Mouse (Mus musculus) heart, embryonic 14.5 days (tissue): Measurements from ENCODE around the gene Ephb3. TPM values are rescaled to one million over a fixed set of nuclear protein-coding genes. Genes with fewer than 3 reads are reported as not detected.

Experiments used
- ATAC-seq: fragments of 200-750 bp; cut with Nextera tagmentation; 2 replicates; pipeline ENCODE4 v1.8.0; 2017; ENCODE audit warnings: low read depth, moderate TSS enrichment; ENCODE audit not compliant: insufficient number of reproducible peaks, insufficient read depth, low FRiP score
- H3K27ac ChIP-seq, 2 experiments: fragments of 200-500 bp in 1 of 2; fragments of 300-500 bp in 1 of 2; sonication (generic) in 1 of 2; replicated peaks in 1 of 2; 2 replicates each; pipeline ENCODE4 v1.5.1; 2012 to 2014; ENCODE audit warnings: low read depth in 2 of 2, low read length in 2 of 2, control low read depth in 1 of 2, mild to moderate bottlenecking in 1 of 2, mixed read lengths in 1 of 2; ENCODE audit not compliant: control insufficient read depth in 1 of 2, insufficient read depth in 1 of 2
- H3K27me3 ChIP-seq: fragments of 300-500 bp; sonication (generic); 2 replicates; pipeline ENCODE4 v1.6.1; 2014; ENCODE audit warnings: mild to moderate bottlenecking, low read length, control low read depth; ENCODE audit not compliant: control insufficient read depth, insufficient read depth
- H3K36me3 ChIP-seq: fragments of 300-500 bp; sonication (generic); 2 replicates; pipeline ENCODE4 v1.6.1; 2014; ENCODE audit warnings: mild to moderate bottlenecking, control low read depth, low read length, mixed read lengths; ENCODE audit not compliant: control insufficient read depth, insufficient read depth
- H3K4me1 ChIP-seq, 2 experiments: fragments of 200-500 bp in 1 of 2; fragments of 300-500 bp in 1 of 2; sonication (generic) in 1 of 2; 2 replicates each; pipeline ENCODE4 v1.6.1; 2012 to 2014; ENCODE audit warnings: low read length in 2 of 2, control low read depth in 1 of 2, mixed read lengths in 1 of 2; ENCODE audit not compliant: control insufficient read depth in 2 of 2, insufficient read depth in 2 of 2
- H3K4me2 ChIP-seq: fragments of 300-500 bp; sonication (generic); 2 replicates; pipeline ENCODE4 v1.6.1; 2014; ENCODE audit warnings: mild to moderate bottlenecking, low read length
- H3K4me3 ChIP-seq, 2 experiments: fragments of 200-500 bp in 1 of 2; fragments of 300-500 bp in 1 of 2; sonication (generic) in 1 of 2; 2 replicates each; pipeline ENCODE4 v1.5.1; 2012 to 2014; ENCODE audit warnings: low read length in 2 of 2, mild to moderate bottlenecking in 2 of 2, control low read depth in 1 of 2, low read depth in 1 of 2, moderate library complexity in 1 of 2; ENCODE audit not compliant: control insufficient read depth in 1 of 2, insufficient read depth in 1 of 2
- H3K9ac ChIP-seq: fragments of 300-500 bp; sonication (generic); 2 replicates; pipeline ENCODE4 v1.6.1; 2014; ENCODE audit warnings: mild to moderate bottlenecking, low read length
- H3K9me3 ChIP-seq: fragments of 300-500 bp; sonication (generic); 2 replicates; pipeline ENCODE4 v1.6.1; 2016; ENCODE audit warnings: low read length, control low read depth; ENCODE audit not compliant: control insufficient read depth
- WGBS: fragments of 180-500 bp; shearing (Covaris S2); extraction: QIAGEN DNeasy Blood & Tissue Kit; methylation state at CpG from one replicate; pipeline ENCODE4 v1.1.7; 2014; 5-methylcytosine and 5-hydroxymethylcytosine counted together
- polyA plus RNA-seq: library from polyadenylated mRNA; unstranded; fragments of >200 nt; fragmentation: Nextera tagmentation; extraction: Ambion mirVana; gene quantifications from 2 replicates; pipeline ENCODE4 v1.2.1, GENCODE M21; 2014

Gene Ephb3
- polyA plus RNA-seq, 1 experiment from 2014 or later: 13.6 TPM

DNA sequence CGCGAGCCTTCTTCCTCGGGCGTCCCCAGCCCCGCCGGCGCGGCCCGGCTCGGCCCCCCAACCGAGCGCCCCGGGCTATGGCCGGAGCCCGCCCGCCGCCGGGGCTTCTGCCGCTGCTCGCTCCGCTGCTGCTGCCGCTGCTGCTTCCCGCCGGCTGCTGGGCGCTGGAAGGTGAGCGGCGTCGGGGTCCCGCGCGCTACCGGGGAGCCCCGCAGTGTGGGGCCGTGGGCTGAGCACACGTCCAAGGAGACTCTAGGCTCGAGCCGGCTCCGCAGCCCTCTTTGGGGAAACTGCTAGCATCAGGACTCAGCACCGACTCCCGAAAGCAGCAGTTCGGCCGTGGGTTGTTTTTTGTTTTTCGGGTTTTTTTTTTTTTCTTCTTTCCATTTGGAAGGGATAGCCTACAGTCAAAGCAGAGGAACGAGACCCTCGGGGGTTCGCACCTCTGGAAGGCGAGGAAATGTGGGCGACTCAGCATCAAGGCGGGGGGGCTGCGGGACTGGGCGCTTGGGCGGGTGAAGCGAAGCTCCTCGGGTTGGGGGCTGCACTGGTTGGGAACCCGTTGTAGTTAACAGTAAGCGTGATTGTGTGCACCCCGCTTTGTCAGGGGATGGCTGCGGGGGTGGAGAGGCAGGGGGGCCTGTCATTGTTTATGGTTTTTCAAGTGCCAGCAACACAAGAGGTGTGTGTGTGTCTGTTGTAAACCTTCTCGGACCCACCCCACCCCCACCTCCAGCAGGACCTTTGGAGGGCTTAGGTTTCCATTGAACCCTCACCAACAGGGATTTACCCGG is 735 bp downstream of the Ephb3 start:
- Histone ChIP-seq H3K4me3 (peak overlapping the region; percentile 76 to 78), H3K27me3 (no peaks in the 10 kb centered on the region), H3K9me3 (no peaks in the 10 kb centered on the region), H3K27ac (peak overlapping the region; percentile 72 to 85), H3K36me3 (no peaks in the 10 kb centered on the region), H3K4me2 (peak overlapping the region; percentile 77), H3K4me1 (peaks cover 21 to 37% of the 10 kb centered on the region in 2 experiments), H3K9ac (peak overlapping the region; percentile 89)
- ATAC-seq: no peak
- WGBS: under 1% methylated on average over 54 of the region's 60 CpGs

DNA sequence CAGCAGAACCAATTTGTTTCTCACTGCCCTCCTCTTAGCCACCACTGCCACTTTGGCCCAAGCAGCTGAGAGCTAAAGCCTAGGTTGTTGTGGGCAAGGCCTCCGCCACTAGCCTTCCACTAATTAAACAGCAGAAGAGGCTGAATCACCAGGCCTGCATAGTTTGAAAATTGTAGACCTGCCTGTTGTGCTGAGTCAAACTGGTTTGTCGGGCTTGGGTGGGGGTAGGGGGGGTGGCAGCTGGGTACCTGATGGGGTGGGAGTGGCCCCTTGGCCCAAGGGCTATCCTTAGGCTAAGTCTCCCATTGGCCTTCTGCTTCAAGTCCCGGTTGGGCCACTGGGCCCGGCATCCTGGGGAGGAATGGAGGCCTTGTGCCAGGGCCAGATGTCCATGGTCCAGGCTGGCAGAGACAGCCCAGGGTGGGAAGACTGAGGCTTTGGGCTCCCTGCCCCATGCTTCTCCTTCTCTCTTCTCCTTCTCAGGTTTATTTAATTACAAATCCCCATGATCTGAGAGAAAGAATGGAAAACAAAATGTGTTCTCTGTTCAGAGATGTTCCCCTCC is 3.5 kb downstream of the Ephb3 start:
- 71% methylated on average over 4 of the region's 4 CpGs for WGBS
- Histone ChIP-seq H3K4me1 (peaks cover 36 to 53% of the 10 kb centered on the region in 2 experiments), H3K9me3 (no peaks in the 10 kb centered on the region), H3K4me3 (no peak overlapping the region), H3K4me2 (peak overlapping the region; percentile 77), H3K27ac (no peak overlapping the region), H3K9ac (peak overlapping the region; percentile 89), H3K36me3 (peaks cover 5% of the 10 kb centered on the region; the same call in 1 of the 2 replicates), H3K27me3 (no peaks in the 10 kb centered on the region)
- ATAC-seq: no peak

DNA sequence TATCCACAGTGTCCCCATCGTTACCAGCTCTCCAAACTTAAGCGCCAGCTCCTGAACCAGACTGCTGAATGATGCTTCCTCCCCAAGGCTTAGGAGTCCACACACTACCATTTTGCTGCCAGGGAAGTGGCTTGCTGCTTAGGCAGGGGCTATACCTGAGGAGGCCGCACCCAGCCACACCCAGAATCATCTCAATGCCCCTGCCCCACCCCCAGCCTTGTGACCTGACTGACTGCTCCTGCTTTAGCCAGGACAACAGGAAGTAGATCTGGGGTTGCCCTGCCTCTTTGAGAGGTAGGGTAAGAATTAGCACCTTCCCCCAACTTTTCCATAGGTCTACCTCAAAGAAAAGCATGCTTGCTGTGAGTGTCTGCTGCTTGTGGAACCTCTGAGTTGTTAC is 4.7 kb downstream of the Ephb3 start:
- no peaks in the 10 kb centered on the region for H3K9me3 ChIP-seq
- no peak overlapping the region for H3K4me2 ChIP-seq
- H3K9ac ChIP-seq: no peak overlapping the region
- H3K4me1 ChIP-seq: peaks cover 39 to 59% of the 10 kb centered on the region in 2 experiments
- no peak overlapping the region for H3K27ac ChIP-seq
- no peak for ATAC-seq
- no peak overlapping the region for H3K4me3 ChIP-seq
- WGBS: 81% methylated on average over 3 of the region's 3 CpGs
- no peaks in the 10 kb centered on the region for H3K27me3 ChIP-seq
- peaks cover 9% of the 10 kb centered on the region for H3K36me3 ChIP-seq

DNA sequence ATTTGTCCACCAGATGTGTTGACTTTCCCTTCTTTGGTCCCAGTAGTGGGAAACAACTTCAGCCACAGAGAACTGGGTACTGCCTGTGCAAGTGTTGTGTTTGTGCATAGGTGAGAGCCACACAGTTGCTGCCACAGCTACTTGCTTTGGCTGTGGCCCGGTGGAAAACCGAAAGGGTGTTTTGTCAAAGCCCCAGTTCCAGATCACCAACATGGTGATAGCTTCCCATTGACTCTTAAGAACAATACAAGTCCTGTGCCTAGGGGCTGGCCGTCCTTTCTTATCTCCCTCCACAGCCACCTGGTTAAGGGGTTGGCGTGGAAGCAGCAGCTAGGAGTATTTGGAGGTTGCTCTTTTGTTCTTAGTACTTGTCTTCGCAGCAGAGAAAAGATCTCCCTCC is 5.6 kb downstream of the Ephb3 start:
- Histone ChIP-seq H3K4me2 (peak overlapping the region; percentile 70), H3K4me1 (peaks cover 48 to 68% of the 10 kb centered on the region in 2 experiments), H3K36me3 (peaks cover 18% of the 10 kb centered on the region), H3K27me3 (no peaks in the 10 kb centered on the region), H3K9ac (peak overlapping the region; percentile 61), H3K4me3 (peak overlapping the region; percentile 30 to 49), H3K27ac (peak overlapping the region; percentile 81 to 86), H3K9me3 (no peaks in the 10 kb centered on the region)
- no peak for ATAC-seq
- WGBS: 9% methylated on average over 5 of the region's 5 CpGs

DNA sequence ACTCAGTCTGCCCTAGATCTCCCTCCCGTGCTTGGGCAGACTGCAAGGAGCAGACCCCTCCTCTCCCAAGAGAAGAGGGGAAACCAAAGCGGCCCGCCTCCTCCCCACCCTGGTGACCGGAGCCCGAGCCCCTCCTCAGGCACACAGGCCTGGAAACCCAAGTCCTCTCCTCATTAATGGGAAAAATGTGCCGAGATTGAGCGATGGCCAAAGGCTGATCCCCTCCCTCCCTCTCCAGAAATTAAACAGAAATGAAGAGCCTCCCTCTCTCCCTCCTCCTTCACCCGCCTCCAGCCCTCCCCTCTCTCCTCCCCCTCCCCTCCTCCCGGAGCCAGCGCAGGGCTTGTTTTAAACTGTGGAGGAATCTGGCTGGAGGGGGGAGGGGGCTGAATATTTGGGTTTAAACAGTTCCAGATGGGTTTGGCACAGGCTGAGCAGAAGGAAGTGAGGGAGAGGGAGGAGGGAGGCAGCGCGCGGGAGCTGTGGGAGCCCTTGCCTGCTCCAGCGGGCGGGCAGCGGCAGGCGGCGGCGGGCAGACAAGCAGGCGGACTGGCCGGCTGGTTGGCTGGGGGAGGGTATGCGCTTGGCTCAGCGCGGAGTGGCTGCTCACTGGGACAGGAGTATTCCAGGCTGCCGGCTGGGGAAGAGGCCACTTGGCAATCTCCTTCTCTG is 6.2 kb downstream of the Ephb3 start:
- Histone ChIP-seq H3K27me3 (no peaks in the 10 kb centered on the region), H3K36me3 (peaks cover 22% of the 10 kb centered on the region), H3K4me2 (peak overlapping the region; percentile 70), H3K9ac (peak overlapping the region; percentile 61), H3K9me3 (no peaks in the 10 kb centered on the region), H3K4me3 (peak overlapping the region; percentile 30 to 49), H3K27ac (peak overlapping the region; percentile 81 to 86), H3K4me1 (peaks cover 54 to 74% of the 10 kb centered on the region in 2 experiments)
- ATAC-seq: peak; percentile 76
- WGBS: 2% methylated on average over 24 of the region's 25 CpGs

DNA sequence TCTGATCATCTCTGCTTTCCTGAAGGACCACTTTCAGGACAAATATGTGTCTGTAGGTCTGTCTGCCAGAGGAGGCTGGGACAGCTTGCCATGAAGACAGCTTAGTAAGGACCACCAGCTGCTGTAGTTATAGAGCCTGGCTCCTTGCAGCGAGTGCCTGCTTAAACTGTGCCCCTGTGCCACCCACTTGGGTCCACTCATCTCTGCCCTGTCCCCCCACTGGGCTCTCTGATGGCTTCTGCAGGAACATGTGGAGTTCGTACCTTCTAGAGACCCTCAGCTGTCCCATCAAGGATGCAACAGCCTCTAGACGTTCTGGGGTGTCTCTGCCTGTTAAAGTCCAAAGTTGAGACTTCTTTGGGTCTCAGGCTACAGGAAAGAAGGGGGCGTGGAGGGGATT is 6.9 kb downstream of the Ephb3 start:
- Histone ChIP-seq H3K36me3 (peaks cover 22% of the 10 kb centered on the region), H3K4me1 (peaks cover 57 to 76% of the 10 kb centered on the region in 2 experiments), H3K9ac (peak overlapping the region; percentile 61), H3K4me3 (peak overlapping the region; percentile 30 to 49), H3K27ac (peak overlapping the region; percentile 78 to 86), H3K9me3 (no peaks in the 10 kb centered on the region), H3K4me2 (peak overlapping the region; percentile 70), H3K27me3 (no peaks in the 10 kb centered on the region)
- 61% methylated on average over 4 of the region's 4 CpGs for WGBS
- no peak for ATAC-seq

DNA sequence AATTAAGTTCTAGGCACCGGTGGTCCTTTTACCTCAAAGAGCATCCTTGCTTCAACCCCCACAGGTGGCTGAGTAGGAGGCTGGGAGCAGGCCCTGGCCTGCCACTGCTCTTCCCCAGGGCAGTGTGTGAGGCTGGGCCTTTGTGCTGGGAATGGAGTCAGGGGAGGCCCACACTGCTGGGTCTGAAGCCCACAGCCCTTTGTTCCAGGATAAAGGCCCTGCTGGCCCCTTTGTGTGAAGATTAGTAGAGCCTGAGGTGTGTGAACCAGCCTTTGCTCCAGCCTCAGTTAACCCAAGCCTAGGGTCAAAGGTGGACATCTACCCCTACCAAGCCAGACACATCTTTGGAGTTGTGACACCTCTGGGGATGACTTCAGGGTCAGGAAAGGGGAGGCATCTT is 7.8 kb downstream of the Ephb3 start:
- Histone ChIP-seq H3K9me3 (no peaks in the 10 kb centered on the region), H3K36me3 (peaks cover 30% of the 10 kb centered on the region), H3K9ac (no peak overlapping the region), H3K27ac (no peak overlapping the region), H3K4me1 (peaks cover 57 to 75% of the 10 kb centered on the region in 2 experiments), H3K27me3 (no peaks in the 10 kb centered on the region), H3K4me2 (no peak overlapping the region), H3K4me3 (no peak overlapping the region)
- ATAC-seq: no peak
- WGBS: 68% methylated on average over 1 of the region's 1 CpGs
